Mouse (Mus musculus) heart, adult 9 months (tissue): ENCODE data around the gene Tex16.

Experiments
- DNase-seq, 2 experiments: peaks; one replicate each; pipeline ENCODE4 v3.0.0; 2022; ENCODE audit warnings: low spot score in 2 of 2

Gene Tex16

DNA sequence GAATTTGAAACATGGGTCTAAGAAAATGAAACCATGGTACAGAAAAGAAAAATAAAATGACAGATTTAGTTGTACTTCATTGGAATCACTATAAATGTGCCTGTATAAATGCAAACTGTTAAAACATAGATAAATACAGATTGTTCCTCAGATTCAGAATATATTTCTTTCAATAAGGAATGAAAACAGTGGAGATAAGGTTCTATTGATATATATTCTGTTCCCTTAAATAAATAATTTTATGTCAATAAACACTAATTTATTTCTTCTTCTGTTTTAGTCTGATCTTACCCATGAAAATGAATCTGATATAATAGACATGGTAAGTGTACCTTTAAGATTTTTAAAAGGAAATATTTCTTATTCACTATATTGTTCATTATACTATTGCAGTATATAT is at the start of gene Tex16:
Gene Tex16, plus strand, starts transcription at position 301 of the 400 bp plus-strand sequence.
- no peak for DNase-seq

DNA sequence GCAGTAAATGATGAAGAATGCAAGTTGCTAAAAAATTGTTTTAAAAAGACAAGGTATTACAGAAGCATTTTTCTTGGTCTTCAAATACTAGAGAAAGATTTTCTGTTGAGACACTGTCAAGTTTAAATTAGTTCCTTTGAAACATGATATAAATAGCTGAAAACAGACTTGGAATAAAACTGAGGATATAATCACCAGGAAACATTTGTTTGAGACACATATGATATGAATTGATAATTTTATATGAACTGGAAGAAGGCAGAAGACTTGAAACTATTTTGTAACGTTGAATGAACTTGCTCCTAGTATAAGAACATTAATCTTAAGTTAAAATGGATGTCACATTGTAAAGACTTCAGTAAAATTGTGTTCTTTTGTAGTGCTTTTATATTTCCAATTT is 11.1 kb upstream of the Tex16 start:
- no peak for DNase-seq
